Mouse (Mus musculus) liver, adult 2 months (tissue): ENCODE data around the gene Gp1ba.

ENCODE experiments used
- CTCF ChIP-seq: fragments of 200-500 bp; IDR thresholded peaks from 2 replicates; pipeline ENCODE4 v1.5.1; 2011; ENCODE audit warnings: low read depth, low read length, control low read depth
- POLR2A ChIP-seq: fragments of 200-500 bp; IDR thresholded peaks from 2 replicates; pipeline ENCODE4 v1.6.1; 2011; ENCODE audit warnings: low read length, control low read depth; ENCODE audit not compliant: insufficient read depth; ENCODE audit errors: extremely low read depth

GRCm38 (mm10) chr11:70612505-70612904 is 26.4 kb upstream of the Gp1ba start:
- TF ChIP-seq CTCF (peak; percentile 45), POLR2A (no peak)
